Mouse (Mus musculus): Measurements from ENCODE around the gene Sh3rf1.

Sh3rf1 gene

DNA sequence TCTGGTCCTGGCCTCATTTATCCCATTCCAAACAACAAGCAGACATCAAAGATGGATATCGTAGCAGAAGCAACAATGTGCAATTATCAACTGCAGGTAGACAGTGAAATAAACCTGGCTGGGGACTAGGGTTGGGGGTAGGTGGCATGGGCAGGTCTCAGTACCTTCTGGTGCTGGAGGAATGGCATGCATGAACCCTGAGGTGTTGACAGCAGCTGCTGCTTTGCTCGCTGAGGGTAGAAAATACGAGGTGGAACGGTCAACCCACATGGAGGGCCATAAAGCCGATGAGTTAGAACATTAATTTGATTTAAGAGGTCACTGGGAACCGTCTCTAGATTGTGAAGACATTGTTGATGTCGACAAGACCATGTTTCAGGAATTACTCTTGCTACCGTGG, 98.8 kb downstream of the Sh3rf1 start:
- DNase-seq (ENCODE audit: low spot score in 2 of 2) = no peak

DNA sequence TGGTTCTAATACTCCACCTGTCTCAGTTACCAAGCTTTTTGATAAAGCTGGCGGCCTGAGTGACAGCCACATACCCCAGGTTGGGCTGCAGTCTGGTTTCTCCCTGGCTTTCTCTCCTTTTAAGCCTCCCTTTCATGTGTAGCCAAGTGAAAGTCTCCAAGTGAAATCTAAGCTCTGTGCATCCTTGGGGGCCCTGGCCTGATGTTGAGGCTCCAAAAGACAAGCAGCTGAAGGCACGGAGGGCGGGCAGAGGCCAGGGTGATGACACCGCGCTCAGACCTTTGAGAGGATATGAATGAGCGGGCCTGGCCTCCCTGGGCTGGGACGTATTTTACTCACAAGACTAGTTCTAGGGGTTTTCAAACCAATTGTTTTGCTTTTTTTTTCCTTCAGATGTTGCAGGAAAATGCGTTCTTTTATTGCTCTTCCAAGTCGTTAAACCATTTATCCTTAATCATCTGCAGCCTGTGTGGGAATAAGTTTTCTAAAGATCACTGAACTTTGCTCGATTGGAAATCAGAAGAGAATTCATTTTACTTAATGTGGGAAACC, 100.8 kb downstream of the Sh3rf1 start:
- no peak for DNase-seq (ENCODE audit: low spot score in 2 of 2)

DNA sequence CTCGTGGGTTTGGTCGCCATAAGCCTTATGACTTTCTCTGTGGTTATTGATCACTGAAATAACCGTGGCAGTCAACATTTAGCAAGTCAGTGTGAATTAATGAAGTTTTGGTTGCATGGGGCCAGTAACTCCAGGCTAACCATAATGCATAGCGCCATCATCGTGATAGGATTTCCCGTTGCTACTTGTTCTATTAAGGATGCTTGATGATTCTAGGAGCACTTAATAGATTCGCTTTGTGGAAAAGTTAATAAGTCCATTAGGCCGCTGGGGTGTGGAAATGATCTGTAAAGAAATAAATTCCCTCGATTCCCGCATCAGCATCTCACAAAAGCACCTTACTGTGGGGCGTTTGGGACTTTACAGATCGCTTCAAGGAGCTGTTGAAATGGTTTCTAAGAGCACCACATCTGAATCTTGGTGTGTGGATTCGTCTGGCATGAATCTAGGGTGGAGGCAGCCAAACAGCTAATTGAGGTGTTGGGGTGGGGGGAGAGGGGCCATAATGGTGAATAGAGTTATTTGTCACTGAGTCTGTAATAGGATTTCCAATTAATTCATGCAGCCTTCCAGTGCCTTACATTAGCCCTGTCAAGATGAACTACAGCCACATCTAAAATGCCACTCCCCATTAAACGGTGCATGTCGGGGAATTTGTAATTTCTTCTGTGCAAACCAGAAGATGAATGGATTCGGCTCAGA, 101.5 kb downstream of the Sh3rf1 start:
- no peak for DNase-seq (ENCODE audit: low spot score in 2 of 2)

DNA sequence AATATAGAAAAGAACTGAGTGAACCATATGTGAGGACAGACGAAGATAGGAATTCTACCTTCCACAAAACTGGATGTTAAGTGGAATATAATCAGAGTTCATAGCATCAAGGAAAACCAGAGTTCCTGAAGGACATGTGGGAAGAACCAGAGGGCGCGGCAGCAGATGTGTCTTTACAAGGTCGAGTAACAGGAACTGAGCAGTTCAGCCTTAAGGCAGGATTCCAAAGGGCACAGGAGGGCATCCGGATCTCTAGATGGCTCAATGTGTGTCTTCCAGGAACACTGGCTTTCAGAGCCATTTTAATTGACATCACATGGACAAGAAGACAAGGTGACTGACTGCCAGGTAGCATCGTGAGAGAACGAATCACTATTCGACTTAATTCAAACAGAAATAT, 102.6 kb downstream of the Sh3rf1 start:
- no peak for DNase-seq (ENCODE audit: low spot score in 2 of 2)

DNA sequence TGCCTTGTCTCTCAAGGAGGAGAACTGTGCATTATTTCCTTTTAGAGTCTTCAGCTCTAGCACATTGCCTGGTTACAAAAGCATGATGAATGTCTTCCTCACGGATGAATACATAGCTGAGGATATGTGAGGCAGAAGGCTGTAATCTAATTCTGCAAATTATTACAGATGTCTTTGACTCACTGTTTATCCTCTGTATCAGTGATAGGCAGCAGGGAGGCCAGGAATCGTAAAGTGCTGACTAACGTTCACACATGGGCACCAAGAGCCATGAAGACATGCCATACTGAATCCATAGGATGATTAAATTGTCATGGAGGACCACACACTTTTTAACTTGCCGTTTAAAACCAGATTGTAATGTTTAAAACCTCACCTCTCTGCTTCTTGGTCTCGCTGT, 103.7 kb downstream of the Sh3rf1 start:
- no peak for DNase-seq (ENCODE audit: low spot score in 2 of 2)

GRCm38 (mm10) chr8:61339629-61340028, 116.0 kb downstream of the Sh3rf1 start:
- no peak for DNase-seq (ENCODE audit: low spot score in 2 of 2)

DNA sequence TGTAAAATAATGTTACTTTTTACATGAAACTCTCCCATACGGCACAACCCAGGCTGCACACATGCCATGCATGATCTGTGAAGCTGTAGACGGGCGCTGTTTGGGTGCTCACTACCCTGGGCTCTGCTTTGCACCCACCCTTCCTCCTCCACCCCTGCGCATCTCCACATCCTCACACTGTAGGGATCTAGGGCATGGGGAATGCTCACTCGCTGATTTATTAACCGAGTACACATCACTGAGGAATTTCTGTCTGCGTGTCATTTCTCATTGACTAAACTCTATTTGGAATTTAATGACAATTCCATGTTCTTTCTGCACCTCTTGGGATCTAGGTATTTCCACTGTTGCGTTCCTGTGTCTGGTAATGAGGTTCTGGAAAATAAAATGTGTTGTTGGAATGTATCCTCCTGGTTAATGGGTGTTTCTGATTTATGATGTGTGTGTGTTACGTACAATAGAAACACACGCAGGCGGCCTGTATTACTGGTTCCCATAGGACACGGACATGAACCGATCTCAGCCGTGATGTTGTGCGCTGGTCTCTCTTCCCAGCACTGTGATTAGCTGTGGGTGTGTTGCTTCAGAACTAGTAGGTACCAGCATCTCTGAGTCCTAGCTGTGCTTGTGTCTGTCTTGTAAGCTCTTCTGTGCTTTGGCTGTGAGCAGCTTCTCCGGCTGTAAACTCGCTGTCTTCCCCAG, 116.8 kb downstream of the Sh3rf1 start:
- DNase-seq (ENCODE audit: low spot score in 2 of 2) = no peak

GRCm38 (mm10) chr8:61341587-61342441, 118.1 kb downstream of the Sh3rf1 start:
- DNase-seq (ENCODE audit: low spot score in 2 of 2) = no peak

- no peak for DNase-seq (ENCODE audit: low spot score in 2 of 2)
These were observed 118.9 kb downstream of the Sh3rf1 start for GRCm38 (mm10) chr8:61342473-61343026.

GRCm38 (mm10) chr8:61344435-61344834, 120.8 kb downstream of the Sh3rf1 start:
- no peak for DNase-seq (ENCODE audit: low spot score in 2 of 2)

DNA sequence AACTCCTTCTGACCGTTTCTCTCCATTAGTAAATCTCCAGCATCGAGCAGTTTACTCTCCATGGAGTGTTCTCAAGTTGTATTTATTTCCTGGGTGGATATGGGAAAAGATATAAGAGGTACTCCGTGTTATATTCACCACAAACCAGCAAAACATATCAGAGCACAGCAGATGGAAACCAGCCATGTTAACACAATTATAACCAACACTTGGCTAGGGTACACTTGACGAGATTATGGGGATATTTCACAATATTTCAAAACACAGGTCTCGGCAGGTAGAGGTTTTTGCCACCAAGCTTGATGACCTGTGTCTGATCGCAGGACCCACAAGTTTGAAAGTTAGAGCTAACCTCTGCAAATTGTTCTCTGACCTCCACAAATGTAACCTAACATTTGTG, 123.3 kb downstream of the Sh3rf1 start:
- DNase-seq (ENCODE audit: low spot score in 2 of 2) = no peak

DNA sequence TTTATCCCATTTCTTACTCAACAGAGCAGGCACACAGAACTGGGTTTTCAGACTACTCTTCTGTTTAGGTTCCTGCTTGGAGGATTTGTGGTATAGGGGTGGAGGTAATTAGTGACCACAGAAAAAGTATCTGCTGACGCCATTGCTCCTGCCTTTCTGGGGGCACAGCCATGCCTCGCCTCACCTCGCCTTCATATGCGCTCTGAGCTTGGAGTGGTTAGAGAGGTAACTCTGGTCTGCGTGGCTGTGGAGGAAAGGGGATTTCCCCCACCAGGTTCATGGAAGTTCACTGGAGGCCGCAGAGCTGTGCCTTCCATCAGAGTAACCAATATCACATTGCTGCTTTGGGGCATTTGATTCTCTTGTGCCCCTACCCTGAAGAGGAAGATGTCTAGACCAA, 123.9 kb downstream of the Sh3rf1 start:
- DNase-seq (ENCODE audit: low spot score in 2 of 2) = no peak

DNA sequence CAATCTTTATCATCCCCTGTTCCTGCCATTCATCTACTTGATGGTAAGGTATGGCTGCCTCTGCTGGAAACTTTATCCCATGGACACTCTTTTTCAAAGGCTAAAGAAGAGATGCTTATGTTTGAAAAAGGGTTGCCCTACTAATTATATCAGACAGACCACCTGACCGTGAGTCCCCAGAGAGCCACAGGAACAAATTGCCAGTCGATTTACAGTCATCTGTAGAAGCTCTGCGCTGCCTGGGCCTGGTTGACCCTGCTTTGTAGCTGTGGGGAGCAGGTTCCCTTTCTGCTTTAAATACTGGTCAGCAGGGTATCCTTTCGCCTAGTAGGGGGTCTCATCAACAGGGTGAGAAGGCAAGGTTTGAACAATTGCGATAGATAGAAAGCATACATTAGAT, 124.4 kb downstream of the Sh3rf1 start:
- no peak for DNase-seq (ENCODE audit: low spot score in 2 of 2)

GRCm38 (mm10) chr8:61348518-61348917, 124.8 kb downstream of the Sh3rf1 start:
- no peak for DNase-seq (ENCODE audit: low spot score in 2 of 2)

- no peak for DNase-seq (ENCODE audit: low spot score in 2 of 2)
These were observed 126.8 kb downstream of the Sh3rf1 start for GRCm38 (mm10) chr8:61350443-61350842.

DNA sequence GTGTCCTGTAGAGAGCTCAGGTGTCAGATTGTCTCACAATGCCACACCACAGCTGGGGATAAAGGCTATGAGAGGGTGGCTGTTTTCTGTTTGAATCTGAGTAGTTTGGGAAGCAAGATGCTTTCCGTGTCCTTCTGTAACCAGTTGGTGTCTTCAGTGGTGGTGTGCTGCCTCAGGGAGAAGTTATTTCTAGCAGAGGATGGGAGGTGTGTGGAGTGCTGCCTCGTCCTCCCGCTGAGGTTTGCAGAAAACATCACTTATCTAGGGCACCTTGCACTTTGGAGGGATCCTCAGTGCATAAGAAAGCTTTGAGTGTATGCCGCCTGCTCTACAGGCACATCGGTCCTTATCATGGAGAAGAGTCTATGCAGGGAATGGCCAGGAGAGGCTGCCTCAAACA, 128.0 kb downstream of the Sh3rf1 start:
- no peak for DNase-seq (ENCODE audit: low spot score in 2 of 2)

DNA sequence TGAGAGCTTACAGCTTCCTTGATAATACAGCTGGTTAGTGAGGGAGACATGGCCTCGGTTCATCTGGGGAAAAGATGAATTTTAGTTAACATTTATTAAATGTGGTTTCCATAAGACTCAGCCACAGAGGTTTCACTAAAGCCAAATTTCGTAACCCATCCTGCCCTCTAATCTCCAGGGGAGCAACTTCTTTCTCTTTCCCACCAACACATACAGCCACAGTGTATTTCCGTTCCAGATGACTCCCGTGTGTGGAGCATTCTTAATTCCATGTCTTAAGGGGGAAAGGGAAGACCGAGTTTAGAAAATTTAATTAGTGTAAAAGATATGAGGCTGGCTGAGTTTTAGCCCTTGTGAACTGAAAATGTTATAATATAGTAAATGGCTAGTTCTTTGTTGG, 131.8 kb downstream of the Sh3rf1 start:
- peak; percentile 7 to 8 for DNase-seq (ENCODE audit: low spot score in 2 of 2)

- DNase-seq (ENCODE audit: low spot score in 2 of 2) = no peak
These were observed 135.3 kb downstream of the Sh3rf1 start for GRCm38 (mm10) chr8:61359004-61359403.

DNA sequence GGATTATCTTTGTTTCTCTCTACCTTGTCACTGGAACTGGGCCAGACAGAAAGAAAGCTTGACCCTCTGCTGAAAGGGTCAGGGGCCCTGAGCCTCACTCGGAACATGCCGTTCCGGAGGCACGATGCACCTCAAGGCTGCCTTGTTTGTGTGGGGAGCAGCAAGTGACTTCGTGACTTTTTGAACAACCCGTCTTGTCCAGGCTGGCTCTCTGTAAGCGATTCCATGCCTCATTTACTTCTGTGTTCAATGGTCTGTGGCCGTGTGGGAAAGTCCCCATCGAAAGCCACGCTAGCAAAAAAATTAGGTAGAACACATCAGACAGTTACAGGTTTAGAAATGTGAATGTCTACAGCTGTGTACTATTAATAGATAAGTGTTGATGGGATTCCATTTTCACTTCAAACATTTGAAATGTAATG, 136.2 kb downstream of the Sh3rf1 start:
- DNase-seq (ENCODE audit: low spot score in 2 of 2) = no peak

DNA sequence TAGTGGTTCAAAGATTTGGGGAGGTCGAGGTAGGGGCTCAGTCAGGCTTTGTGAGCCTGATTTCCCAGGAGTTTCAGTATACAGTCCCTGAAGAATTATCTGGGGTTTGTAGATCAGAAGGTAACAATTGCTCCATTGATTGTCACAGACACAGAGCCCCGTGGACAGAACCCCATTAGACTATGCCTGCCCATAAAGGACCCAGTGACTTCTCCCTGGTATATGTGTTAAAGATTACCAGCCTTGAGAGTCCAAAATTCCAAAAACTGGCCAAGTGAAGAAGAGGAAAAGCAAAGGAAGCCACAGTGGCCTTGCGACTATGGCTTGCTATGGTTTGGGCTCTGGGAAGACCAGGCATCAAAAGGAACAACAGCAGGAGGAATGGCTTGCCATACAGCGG, 136.7 kb downstream of the Sh3rf1 start:
- no peak for DNase-seq (ENCODE audit: low spot score in 2 of 2)

DNA sequence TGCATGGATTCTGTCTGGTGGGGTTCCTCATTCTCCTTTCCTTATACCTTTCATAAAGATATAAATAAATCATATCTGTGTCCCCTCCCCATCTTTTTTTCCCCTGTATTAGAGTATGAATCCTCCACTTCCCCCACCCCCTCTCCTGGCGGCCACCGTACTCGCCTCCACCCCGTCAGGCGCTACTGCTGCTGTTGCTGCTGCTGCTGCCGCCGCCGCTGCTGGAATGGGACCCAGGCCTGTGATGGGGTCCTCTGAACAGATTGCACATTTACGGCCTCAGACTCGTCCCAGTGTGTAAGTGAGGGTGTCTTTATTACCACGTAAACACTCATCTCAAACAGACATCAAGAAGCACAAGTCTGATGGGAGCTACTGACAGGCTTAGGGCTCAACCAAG, 137.8 kb downstream of the Sh3rf1 start:
- DNase-seq (ENCODE audit: low spot score in 2 of 2) = no peak

- DNase-seq (ENCODE audit: low spot score in 2 of 2) = no peak
These were observed 138.7 kb downstream of the Sh3rf1 start for GRCm38 (mm10) chr8:61362301-61362913.

Measured in heart, adult 9 months (tissue).